Mouse (Mus musculus): ENCODE data around the gene Vti1a.
A peak's percentile ranks its signal among the peaks of the same experiment; 100 is the strongest.

Gene Vti1a

GRCm38 (mm10) chr19:55530041-55530440 is 213.9 kb downstream of the Vti1a start:
- DNase-seq: no peak

- DNase-seq: no peak
These were observed 216.6 kb downstream of the Vti1a start for GRCm38 (mm10) chr19:55532681-55533080.

- no peak for DNase-seq
These were observed 220.3 kb downstream of the Vti1a start for GRCm38 (mm10) chr19:55536273-55536937.

GRCm38 (mm10) chr19:55537691-55538090 is 221.6 kb downstream of the Vti1a start:
- DNase-seq: no peak

GRCm38 (mm10) chr19:55541641-55542040 is 225.5 kb downstream of the Vti1a start:
- DNase-seq: no peak

GRCm38 (mm10) chr19:55542461-55542860 is 226.4 kb downstream of the Vti1a start:
- DNase-seq: peak; percentile 15

GRCm38 (mm10) chr19:55543188-55543587 is 227.1 kb downstream of the Vti1a start:
- no peak for DNase-seq

GRCm38 (mm10) chr19:55544498-55544897 is 228.4 kb downstream of the Vti1a start:
- DNase-seq: no peak

GRCm38 (mm10) chr19:55545529-55545928 is 229.4 kb downstream of the Vti1a start:
- peak; percentile 55 for DNase-seq

GRCm38 (mm10) chr19:55546009-55546528 is 230.0 kb downstream of the Vti1a start:
- DNase-seq: no peak

GRCm38 (mm10) chr19:55548206-55548605 is 232.1 kb downstream of the Vti1a start:
- no peak for DNase-seq

- no peak for DNase-seq
These were observed 232.6 kb downstream of the Vti1a start for GRCm38 (mm10) chr19:55548656-55549055.

- DNase-seq: no peak
These were observed 234.1 kb downstream of the Vti1a start for GRCm38 (mm10) chr19:55550176-55550575.

GRCm38 (mm10) chr19:55552339-55552738 is 236.2 kb downstream of the Vti1a start:
- DNase-seq: no peak

GRCm38 (mm10) chr19:55552861-55553260 is 236.8 kb downstream of the Vti1a start:
- no peak for DNase-seq

GRCm38 (mm10) chr19:55554295-55554694 is 238.2 kb downstream of the Vti1a start:
- no peak for DNase-seq

- no peak for DNase-seq
These were observed 238.6 kb downstream of the Vti1a start for GRCm38 (mm10) chr19:55554703-55555102.

- peak; percentile 49 for DNase-seq
These were observed 240.3 kb downstream of the Vti1a start for GRCm38 (mm10) chr19:55556168-55556999.

GRCm38 (mm10) chr19:55559331-55559730 is 243.2 kb downstream of the Vti1a start:
- DNase-seq: no peak

- DNase-seq: no peak
These were observed 244.1 kb downstream of the Vti1a start for GRCm38 (mm10) chr19:55560088-55560682.

- no peak for DNase-seq
These were observed 245.4 kb downstream of the Vti1a start for GRCm38 (mm10) chr19:55561469-55561868.

GRCm38 (mm10) chr19:55562487-55563147 is 246.5 kb downstream of the Vti1a start:
- DNase-seq: no peak

- DNase-seq: no peak
These were observed 247.1 kb downstream of the Vti1a start for GRCm38 (mm10) chr19:55563148-55563651.

All from right cerebral cortex, adult 18-20 months (tissue).